Mouse (Mus musculus): ENCODE data around the gene Zbtb11.
A peak's percentile ranks its signal among the peaks of the same experiment; 100 is the strongest.
"Not testable (repeated sequence)": the region's sequence is repeated elsewhere in the genome, so short reads cannot be mapped to it uniquely, and the experiment has no call there.

The Zbtb11 gene

GRCm38 (mm10) chr16:56037138-56038010 is 63.7 kb downstream of the Zbtb11 start, which contains the start of gene Trmt10c:
Gene Trmt10c (minus strand): TSS chr16:56037819.
- DNase-seq (ENCODE audit: low read depth, low spot score): peak; percentile 97

- DNase-seq (ENCODE audit: low read depth, low spot score): no peak
Measured at GRCm38 (mm10) chr16:56038090-56038489, 64.4 kb downstream of the Zbtb11 start.

DNA sequence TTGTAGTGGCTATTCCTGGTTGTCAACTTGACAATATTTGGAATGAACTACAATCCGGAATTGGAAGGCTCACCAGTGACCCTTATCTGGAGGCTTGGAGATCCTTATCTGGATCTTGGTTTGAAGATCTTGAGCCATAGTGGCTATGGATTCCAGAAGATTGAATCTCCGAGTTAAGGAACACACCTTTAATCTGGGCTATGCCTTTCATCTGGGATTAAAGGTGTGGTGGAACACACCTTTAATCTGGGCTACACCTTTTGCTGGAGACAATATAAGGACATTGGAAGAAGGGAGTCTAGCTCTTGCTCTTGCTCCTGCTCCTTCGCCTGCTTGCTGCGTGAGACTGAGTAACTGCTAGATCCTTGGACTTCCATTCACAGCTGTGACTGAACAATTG is 74.4 kb downstream of the Zbtb11 start, which contains the start of gene Senp7:
Gene Senp7, plus strand, starts transcription at position 301 of the 400 bp plus-strand sequence.
- DNase-seq (ENCODE audit: low read depth, low spot score): not testable (repeated sequence)

GRCm38 (mm10) chr16:56055911-56056310 is 82.2 kb downstream of the Zbtb11 start:
- no peak for DNase-seq (ENCODE audit: low read depth, low spot score)

- no peak for DNase-seq (ENCODE audit: low read depth, low spot score)
Measured at GRCm38 (mm10) chr16:56056944-56057590, 83.4 kb downstream of the Zbtb11 start.

GRCm38 (mm10) chr16:56058151-56058550 is 84.5 kb downstream of the Zbtb11 start:
- no peak for DNase-seq (ENCODE audit: low read depth, low spot score)

All from ZHBTc4 (cell line).